Mouse (Mus musculus) E14TG2a.4 (cell line): Measurements from ENCODE around the gene Hist1h2ad.

Source experiments
- CTCF ChIP-seq: conservative IDR thresholded peaks from 2 replicates; pipeline ENCODE4 v1.5.1; 2014; ENCODE audit warnings: low read length
- NANOG ChIP-seq: IDR thresholded peaks from 2 replicates; pipeline ENCODE4 v1.6.1; 2014; ENCODE audit warnings: borderline replicate concordance, low read length, mixed read lengths

- TF ChIP-seq CTCF (no peak), NANOG (no peak)
Observed at GRCm38 (mm10) chr13:23551931-23552914, 22.0 kb upstream of the Hist1h2ad start.
